ENCODE assay signal across 8 mouse cellular contexts in the genomic region with DNA sequence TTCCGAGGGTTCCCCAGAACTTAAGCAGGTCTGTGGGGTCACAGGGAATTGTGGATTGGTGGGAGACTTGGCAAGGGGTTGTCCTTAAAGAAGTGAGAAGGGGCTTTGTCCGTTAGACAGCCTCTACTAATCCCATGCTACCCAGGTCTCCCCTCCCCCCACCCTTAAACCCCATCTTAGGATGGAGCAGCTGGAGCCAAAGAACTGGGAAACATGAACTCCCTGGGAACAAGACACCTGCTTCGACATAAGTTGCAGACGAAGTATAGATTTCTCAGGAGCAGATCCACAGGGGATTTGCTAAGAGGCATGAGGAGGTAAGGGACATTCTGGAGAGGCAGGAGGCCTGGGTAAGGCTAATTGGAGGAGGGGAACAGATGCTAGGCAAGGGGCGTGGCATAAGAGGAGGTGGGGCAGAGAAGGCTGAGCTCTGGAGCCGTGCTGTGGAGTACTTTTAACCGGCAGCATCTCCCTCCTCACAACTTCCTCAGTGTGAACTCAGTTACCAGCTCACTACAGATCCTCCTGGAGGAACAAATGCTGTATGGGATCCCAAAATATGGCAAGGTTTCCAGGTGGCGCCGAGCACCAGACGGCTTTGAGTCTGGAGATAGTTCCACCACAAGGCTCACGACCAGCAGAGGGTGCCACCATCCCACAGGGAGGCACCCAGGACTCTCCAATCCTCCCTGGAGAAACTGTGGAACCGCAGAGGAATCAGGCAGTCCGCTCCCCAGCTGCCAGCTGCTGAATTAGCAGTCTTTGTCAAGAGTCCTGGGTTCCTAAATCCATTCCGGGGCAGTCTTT. TPM values are rescaled to one million over a fixed set of nuclear protein-coding genes. Genes with fewer than 3 reads are reported as not detected.
DNase-seq lines count a peak whose midpoint lies in the region; ATAC-seq and TF ChIP-seq lines count a peak whose summit lies in the region.

No protein-coding gene starts in this region.

- peak overlapping the region; percentile 13; the same call in 1 of the 2 replicates for H3K4me3 ChIP-seq in forebrain, embryonic 15.5 days
- 0 out of 2 replicates have a peak overlapping the region, but pooled peaks have one; percentile 24 for H3K4me3 ChIP-seq in liver, postnatal 0 days (ENCODE audit: low read depth, low read length)
- no peak overlapping the region for H3K4me3 ChIP-seq in neural tube, embryonic 15.5 days (replicated peaks)

- H3K27me3 ChIP-seq in forebrain, embryonic 15.5 days, result peaks cover 3% of the 10 kb centered on the region; the same call in 1 of the 2 replicates
- H3K27me3 ChIP-seq in liver, postnatal 0 days (ENCODE audit: insufficient read depth, low read length), result peaks cover 44% of the 10 kb centered on the region
- H3K27me3 ChIP-seq in neural tube, embryonic 15.5 days (replicated peaks), result 0 out of 2 replicates have a peak, but pooled peaks cover 5% of the 10 kb centered on the region

- intact Hi-C loops in heart, postnatal 14 days (cut with DNase I), result loop anchor here (1.0 to 5.0 kb wide), 4 partner anchors 12 to 96 kb away; partner anchors contain the start of gene Atg101

- peak; percentile 53 for ATAC-seq in forebrain, embryonic 15.5 days (replicated peaks)
- peak; percentile 70 for ATAC-seq in liver, postnatal 0 days
- ATAC-seq in neural tube, embryonic 15.5 days (ENCODE audit: low FRiP score), result no peak

- H3K27ac ChIP-seq in forebrain, embryonic 15.5 days (replicated peaks), result 0 out of 2 replicates have a peak overlapping the region, but pooled peaks have one; percentile 2
- H3K27ac ChIP-seq in liver, postnatal 0 days (ENCODE audit: low read depth), result no peak overlapping the region
- H3K27ac ChIP-seq in neural tube, embryonic 15.5 days (replicated peaks), result 0 out of 2 replicates have a peak overlapping the region, but pooled peaks have one; percentile 24

- WGBS in forebrain, embryonic 15.5 days, result 2% methylated on average over 14 of the region's 14 CpGs
- WGBS in liver, postnatal 0 days (ENCODE audit: insufficient replicate concordance), result 11% methylated on average over 14 of the region's 14 CpGs
- WGBS in neural tube, embryonic 15.5 days, result 4% methylated on average over 14 of the region's 14 CpGs

- no peaks in the 10 kb centered on the region for H3K9me3 ChIP-seq in forebrain, embryonic 15.5 days
- no peaks in the 10 kb centered on the region for H3K9me3 ChIP-seq in liver, postnatal 0 days (ENCODE audit: low read length)
- H3K9me3 ChIP-seq in neural tube, embryonic 15.5 days (replicated peaks), result no peaks in the 10 kb centered on the region

- no peaks in the 10 kb centered on the region for H3K36me3 ChIP-seq in forebrain, embryonic 15.5 days
- H3K36me3 ChIP-seq in liver, postnatal 0 days (replicated peaks; ENCODE audit: insufficient read depth, low read length), result no peaks in the 10 kb centered on the region
- no peaks in the 10 kb centered on the region for H3K36me3 ChIP-seq in neural tube, embryonic 15.5 days

- H3K4me2 ChIP-seq in forebrain, embryonic 15.5 days (replicated peaks), result peak overlapping the region; percentile 30
- peak overlapping the region; percentile 66 for H3K4me2 ChIP-seq in liver, postnatal 0 days (ENCODE audit: low read depth, low read length)
- H3K4me2 ChIP-seq in neural tube, embryonic 15.5 days, result peak overlapping the region; percentile 47

- peak; percentile 53 for DNase-seq in CD4-positive helper T cell, adult 2 months (ENCODE audit: low read depth, low spot score)
- peak; percentile 28 for DNase-seq in c-Kit-positive CD71-positive TER-119-negative erythroid progenitor cells, embryonic 14.5 days (ENCODE audit: low read depth)
- peak; percentile 90 to 94 for DNase-seq in heart, postnatal 14 days
- peak; percentile 86 to 95 for DNase-seq in layer of hippocampus, adult 18-20 months (ENCODE audit: low spot score in 2 of 2)
- peak; percentile 79 for DNase-seq in liver, postnatal 0 days
- DNase-seq in thymus, postnatal 10 days (ENCODE audit: low spot score in 2 of 2), result peak; percentile 57 to 82

- H3K4me1 ChIP-seq in forebrain, embryonic 15.5 days, result peaks cover 38% of the 10 kb centered on the region
- peaks cover 12% of the 10 kb centered on the region; the same call in 1 of the 2 replicates for H3K4me1 ChIP-seq in liver, postnatal 0 days (ENCODE audit: insufficient read depth)
- H3K4me1 ChIP-seq in neural tube, embryonic 15.5 days, result peaks cover 40% of the 10 kb centered on the region

- no peak overlapping the region for H3K9ac ChIP-seq in forebrain, embryonic 15.5 days (replicated peaks)
- no peak overlapping the region for H3K9ac ChIP-seq in liver, postnatal 0 days (replicated peaks)
- no peak overlapping the region for H3K9ac ChIP-seq in neural tube, embryonic 15.5 days (replicated peaks)

- peak; percentile 88 for TF ChIP-seq CTCF in liver, postnatal 0 days (IDR thresholded peaks at IDR 0.05; ENCODE audit: low read depth)

- no peak for TF ChIP-seq EP300 in liver, postnatal 0 days (IDR thresholded peaks at IDR 0.05; ENCODE audit: low read depth)

RNA-seq across cellular contexts. Expression of gene Grasp, which starts 2.5 kb away (rescaled TPM):
- 1.3 and 1.7 TPM in 2 replicates for polyA plus RNA-seq in forebrain, embryonic 15.5 days (2015; fragmentation: Nextera tagmentation; extraction: Ambion mirVana)
- 10 to 100 TPM; 12.9 to 14.0 TPM for total RNA-seq in heart, postnatal 14 days (2021)
- 10 to 100 TPM; 75.9 to 86.7 TPM for total RNA-seq in layer of hippocampus, adult 18-20 months (2021)
- polyA plus RNA-seq in liver, postnatal 0 days (2015; fragmentation: Nextera tagmentation; extraction: Ambion mirVana), result 0.35 and 0.54 TPM in 2 replicates
- 2.2 and 2.5 TPM in 2 replicates for polyA plus RNA-seq in neural tube, embryonic 15.5 days (2015; fragmentation: Nextera tagmentation; extraction: Ambion mirVana)

RNA-seq across cellular contexts. Expression of gene Nr4a1, which starts 32.6 kb away (rescaled TPM):
- 3.7 and 4.3 TPM in 2 replicates for polyA plus RNA-seq in forebrain, embryonic 15.5 days (2015; fragmentation: Nextera tagmentation; extraction: Ambion mirVana)
- total RNA-seq in heart, postnatal 14 days (2021), result 10 to 100 TPM; 14.0 to 63.1 TPM
- 100 to 1,000 TPM in 1 of 2 experiments, 10 to 100 TPM in 1; 87.1 to 105 TPM for total RNA-seq in layer of hippocampus, adult 18-20 months (2021)
- polyA plus RNA-seq in liver, postnatal 0 days (2015; fragmentation: Nextera tagmentation; extraction: Ambion mirVana), result 0.96 and 1.1 TPM in 2 replicates
- 7.9 and 10.6 TPM in 2 replicates for polyA plus RNA-seq in neural tube, embryonic 15.5 days (2015; fragmentation: Nextera tagmentation; extraction: Ambion mirVana)

RNA-seq across cellular contexts. Expression of gene Acvr1b, which starts 47.6 kb away (rescaled TPM):
- 22.6 and 22.8 TPM in 2 replicates for polyA plus RNA-seq in forebrain, embryonic 15.5 days (2015; fragmentation: Nextera tagmentation; extraction: Ambion mirVana)
- 10 to 100 TPM; 14.5 to 14.7 TPM for total RNA-seq in heart, postnatal 14 days (2021)
- 10 to 100 TPM; 88.8 to 90.3 TPM for total RNA-seq in layer of hippocampus, adult 18-20 months (2021)
- polyA plus RNA-seq in liver, postnatal 0 days (2015; fragmentation: Nextera tagmentation; extraction: Ambion mirVana), result 2.2 TPM in 2 replicates
- polyA plus RNA-seq in neural tube, embryonic 15.5 days (2015; fragmentation: Nextera tagmentation; extraction: Ambion mirVana), result 19.3 and 23.1 TPM in 2 replicates

Comparison
In these comparisons a context has a peak if more than half of its experiments do, and no peak if none do; other contexts are left out.
1. DNase-seq: peak in every context shown above with its lines; median percentile 92 in heart, postnatal 14 days; 90 in layer of hippocampus, adult 18-20 months; 79 in liver, postnatal 0 days; 70 in thymus, postnatal 10 days; 53 in CD4-positive helper T cell, adult 2 months; 28 in c-Kit-positive CD71-positive TER-119-negative erythroid progenitor cells, embryonic 14.5 days.